Mouse (Mus musculus) small intestine, adult 2 months (tissue): Measurements from ENCODE around the gene Tctex1d4.

Experiments
- CTCF ChIP-seq: fragments of 200-500 bp; IDR thresholded peaks from 2 replicates; pipeline ENCODE4 v1.5.1; 2012; ENCODE audit warnings: low read depth, mild to moderate bottlenecking, control low read depth, inconsistent platforms, low read length, moderate library complexity, mixed read lengths; ENCODE audit not compliant: insufficient replicate concordance, insufficient read length; ENCODE audit errors: extremely low read depth
- POLR2A ChIP-seq: fragments of 200-500 bp; IDR thresholded peaks from 2 replicates; pipeline ENCODE4 v1.6.1; 2012; ENCODE audit warnings: low read depth, mild to moderate bottlenecking, control low read depth, inconsistent platforms, low read length, moderate library complexity

DNA sequence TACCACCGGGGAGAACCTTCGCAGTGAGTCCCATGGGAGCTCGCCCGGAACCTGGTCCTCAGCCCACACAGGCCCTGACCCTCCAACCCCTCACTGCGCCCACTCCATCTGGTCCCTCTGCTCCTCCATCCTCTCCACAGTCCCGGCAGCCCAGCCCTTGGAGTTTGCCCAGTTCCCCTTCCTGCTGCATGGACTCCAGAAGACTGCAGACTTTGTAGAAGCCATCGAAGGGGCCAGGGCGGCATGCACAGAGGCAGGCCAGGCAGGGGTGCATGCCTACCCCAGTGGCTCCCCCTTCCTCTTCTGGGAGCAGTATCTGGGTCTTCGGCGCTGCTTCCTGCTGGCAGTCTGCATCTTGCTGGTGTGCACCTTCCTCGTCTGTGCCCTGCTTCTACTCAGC lies 15.6 kb upstream of the Tctex1d4 start:
- TF ChIP-seq POLR2A (no peak), CTCF (no peak)
